ENCODE assay signal across 9 mouse cellular contexts in the genomic region with DNA sequence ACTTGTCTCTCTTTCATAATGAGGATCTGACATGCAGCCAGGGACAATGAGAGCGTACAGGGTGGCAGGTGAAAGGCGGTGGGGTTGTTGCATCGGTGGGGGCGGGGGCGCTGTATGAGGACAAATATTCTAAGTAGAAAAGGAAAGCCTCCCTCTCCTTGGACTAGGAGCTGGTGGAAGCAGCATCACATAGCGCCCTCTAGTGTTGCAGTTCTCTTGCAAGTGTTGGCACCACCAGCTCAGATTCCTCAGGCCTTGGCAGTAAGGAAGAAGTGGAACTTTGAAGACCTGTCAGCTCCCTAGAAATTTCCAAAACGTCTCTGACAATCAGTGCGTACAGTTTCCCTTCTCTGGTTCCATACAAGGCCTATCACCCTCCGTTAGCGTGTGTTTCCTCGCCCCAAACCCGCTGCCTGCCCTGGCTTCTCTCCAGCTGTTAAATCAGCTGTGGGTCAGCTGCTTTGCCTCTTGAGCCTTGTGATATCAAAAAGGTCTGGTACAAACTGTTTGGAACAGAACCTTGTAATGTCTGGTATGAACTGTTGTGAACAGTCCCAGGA.
A peak's percentile ranks its signal among the peaks of the same experiment; 100 is the strongest.
DNase-seq lines count a peak whose midpoint lies in the region; ATAC-seq and TF ChIP-seq lines count a peak whose summit lies in the region.
"Had no signal": no experiment of that assay in that cellular context is flagged by ENCODE, and none has a peak within 500 bp of the region (broad histone marks: within the 10 kb centered on the region; RNA-seq: fewer than 3 reads in every experiment).

No protein-coding gene starts in this region.

- no peak for ATAC-seq in megakaryocyte-erythroid progenitor cell, adult 5-6 weeks (replicated peaks; ENCODE audit: low FRiP score, low TSS enrichment, poor library complexity, severe bottlenecking)

- H3K4me1 ChIP-seq in heart, embryonic 10.5 days, result no peaks in the 10 kb centered on the region
- no peaks in the 10 kb centered on the region; the same call in 1 of the 2 replicates for H3K4me1 ChIP-seq in cortical plate, adult 2 months (ENCODE audit: control insufficient read depth, insufficient read depth, low read length)
- H3K4me1 ChIP-seq: neural tube, embryonic 12.5 days had no signal

- DNase-seq in heart, adult 11 months, result peak; percentile 91
- DNase-seq in heart, embryonic 10.5 days (ENCODE audit: low spot score), result no peak
- DNase-seq in NIH3T3 (ENCODE audit: low read depth), result peak; percentile 37
- peak; percentile 62 to 75 for DNase-seq in heart, postnatal 10 days
- DNase-seq in left cerebral cortex, adult 18-20 months (ENCODE audit: low spot score in 2 of 2), result peak; percentile 58 to 74
- peak; percentile 8 for DNase-seq in retina, postnatal 7 days (ENCODE audit: low read depth, low spot score)

- no peak overlapping the region for H3K27ac ChIP-seq in heart, embryonic 10.5 days
- H3K27ac ChIP-seq in cortical plate, adult 2 months (ENCODE audit: insufficient read depth, low read length), result no peak overlapping the region
- H3K27ac ChIP-seq: neural tube, embryonic 12.5 days had no signal

- intact Hi-C loops in heart, postnatal 10 days (cut with DNase I), result no loop called here

- no peak for TF ChIP-seq POLR2A in cortical plate, adult 2 months (IDR thresholded peaks at IDR 0.05; ENCODE audit: extremely low read depth, insufficient read depth, low read length)

- H3K27me3 ChIP-seq in heart, embryonic 10.5 days (ENCODE audit: insufficient read depth, poor library complexity, severe bottlenecking), result no peaks in the 10 kb centered on the region
- H3K27me3 ChIP-seq: neural tube, embryonic 12.5 days had no signal

- no peak overlapping the region for H3K4me3 ChIP-seq in heart, embryonic 10.5 days
- H3K4me3 ChIP-seq in cortical plate, adult 2 months (ENCODE audit: insufficient read depth, low read length), result no peak overlapping the region
- H3K4me3 ChIP-seq: neural tube, embryonic 12.5 days had no signal

- no peaks in the 10 kb centered on the region for H3K36me3 ChIP-seq in heart, embryonic 10.5 days
- H3K36me3 ChIP-seq: neural tube, embryonic 12.5 days had no signal

- WGBS in heart, embryonic 10.5 days, result 62% methylated on average over 12 of the region's 12 CpGs

- peak; percentile 54 for TF ChIP-seq CTCF in cortical plate, adult 2 months (IDR thresholded peaks at IDR 0.05; ENCODE audit: extremely low read depth, insufficient read depth, low read length)

- H3K9me3 ChIP-seq in heart, embryonic 10.5 days, result no peaks in the 10 kb centered on the region
- H3K9me3 ChIP-seq: neural tube, embryonic 12.5 days had no signal
